Comparison of ENCODE assay signal across 11 mouse cellular contexts in genomic region chr11:18581997-18582780, GRCm38 (mm10).
DNase-seq lines count a peak whose midpoint lies in the region; ATAC-seq and TF ChIP-seq lines count a peak whose summit lies in the region.
"Had no signal": no experiment of that assay in that cellular context is flagged by ENCODE, and none has a peak within 500 bp of the region (broad histone marks: within the 10 kb centered on the region; RNA-seq: fewer than 3 reads in every experiment).

No protein-coding gene starts in this region.

- peaks cover 4% of the 10 kb centered on the region; the same call in 1 of the 2 replicates for H3K4me1 ChIP-seq in heart, adult 2 months (ENCODE audit: control insufficient read depth, insufficient read depth, low read length)
- H3K4me1 ChIP-seq in heart, embryonic 11.5 days (ENCODE audit: control insufficient read depth, insufficient read depth, low read length): no peaks in the 10 kb centered on the region
- H3K4me1 ChIP-seq: embryonic facial prominence, embryonic 15.5 days; midbrain, embryonic 12.5 days had no signal

- H3K9ac ChIP-seq in heart, adult 2 months (ENCODE audit: low read depth, low read length): no peak overlapping the region
- no peak overlapping the region for H3K9ac ChIP-seq in heart, embryonic 11.5 days (ENCODE audit: low read depth, low read length)
- H3K9ac ChIP-seq: embryonic facial prominence, embryonic 15.5 days; midbrain, embryonic 12.5 days had no signal

- no peak for TF ChIP-seq POLR2A in heart, adult 2 months (IDR thresholded peaks at IDR 0.05; ENCODE audit: insufficient read depth, low read depth, low read length)

- peak; percentile 44 to 57 for DNase-seq in heart, adult 2 months
- DNase-seq in cerebellum, adult 11-12 months: peak; percentile 56
- peak; percentile 57 to 80 for DNase-seq in cerebellum, postnatal 4 days (ENCODE audit: low spot score in 2 of 2)
- DNase-seq in kidney, postnatal 14 days: peak; percentile 45
- no peak for DNase-seq in left cerebral cortex, adult 2 months (ENCODE audit: extremely low spot score in 1 of 2, low spot score in 2 of 2)
- DNase-seq in right cerebral cortex, postnatal 36 days (ENCODE audit: low spot score in 2 of 2): no peak

- H3K27me3 ChIP-seq in heart, adult 2 months (ENCODE audit: control insufficient read depth, insufficient read depth, low read length): no peaks in the 10 kb centered on the region
- H3K27me3 ChIP-seq in heart, embryonic 11.5 days (ENCODE audit: control insufficient read depth, insufficient read depth, low read length): no peaks in the 10 kb centered on the region; the same call in 1 of the 2 replicates
- H3K27me3 ChIP-seq: embryonic facial prominence, embryonic 15.5 days; midbrain, embryonic 12.5 days had no signal

- H3K9me3 ChIP-seq in heart, embryonic 11.5 days (replicated peaks; ENCODE audit: control insufficient read depth, low read length): no peaks in the 10 kb centered on the region
- H3K9me3 ChIP-seq: embryonic facial prominence, embryonic 15.5 days; limb, embryonic 10.5 days; midbrain, embryonic 12.5 days had no signal

- intact Hi-C loops in heart, adult 2 months (cut with DNase I): loop anchor here (10.0 kb wide), 1 partner anchor 897 kb away; no protein-coding TSS in a partner anchor
- intact Hi-C loops in left cerebral cortex, adult 2 months (cut with DNase I): no loop called here

- no peak for TF ChIP-seq EP300 in heart, adult 2 months (IDR thresholded peaks at IDR 0.05; ENCODE audit: insufficient read depth, low read depth, low read length)

- no peak for TF ChIP-seq CTCF in heart, adult 2 months (IDR thresholded peaks at IDR 0.05)
- no peak for TF ChIP-seq CTCF in left cerebral cortex, adult 2 months (IDR thresholded peaks at IDR 0.05)

- no peak overlapping the region for H3K4me3 ChIP-seq in heart, adult 2 months
- H3K4me3 ChIP-seq in heart, embryonic 11.5 days (ENCODE audit: low read depth, low read length): no peak overlapping the region
- no peak overlapping the region for H3K4me3 ChIP-seq in left cerebral cortex, adult 2 months
- H3K4me3 ChIP-seq: embryonic facial prominence, embryonic 15.5 days; limb, embryonic 10.5 days; midbrain, embryonic 12.5 days had no signal

- peak overlapping the region; percentile 38; the same call in 1 of the 2 replicates for H3K27ac ChIP-seq in heart, adult 2 months
- no peak overlapping the region for H3K27ac ChIP-seq in heart, embryonic 11.5 days (ENCODE audit: low read depth, low read length)
- H3K27ac ChIP-seq in left cerebral cortex, adult 2 months: no peak overlapping the region
- H3K27ac ChIP-seq: embryonic facial prominence, embryonic 15.5 days; limb, embryonic 10.5 days; midbrain, embryonic 12.5 days had no signal

- 37% methylated on average over 2 of the region's 2 CpGs for WGBS in heart, adult 2 months
- WGBS in heart, embryonic 11.5 days (ENCODE audit: insufficient replicate concordance): 43% methylated on average over 2 of the region's 2 CpGs

- peaks cover 5% of the 10 kb centered on the region; the same call in 1 of the 2 replicates for H3K36me3 ChIP-seq in heart, adult 2 months (ENCODE audit: control insufficient read depth, insufficient read depth, low read length)
- no peaks in the 10 kb centered on the region for H3K36me3 ChIP-seq in heart, embryonic 11.5 days (ENCODE audit: control insufficient read depth, insufficient read depth, low read length)
- H3K36me3 ChIP-seq: embryonic facial prominence, embryonic 15.5 days; limb, embryonic 10.5 days; midbrain, embryonic 12.5 days had no signal

- H3K4me2 ChIP-seq in heart, embryonic 11.5 days: no peak overlapping the region
- H3K4me2 ChIP-seq: embryonic facial prominence, embryonic 15.5 days; midbrain, embryonic 12.5 days had no signal

- ATAC-seq in heart, embryonic 11.5 days (replicated peaks; ENCODE audit: insufficient number of reproducible peaks, low FRiP score, low TSS enrichment): no peak
- ATAC-seq in megakaryocyte progenitor cell, adult 5-6 weeks (replicated peaks; ENCODE audit: poor library complexity): no peak

- H3K79me2 ChIP-seq in heart, adult 2 months (replicated peaks; ENCODE audit: control insufficient read depth, insufficient read depth, low read length): no peaks in the 10 kb centered on the region

Comparison
In these comparisons a context has a peak if more than half of its experiments do, and no peak if none do; other contexts are left out.
1. DNase-seq: peak in heart, adult 2 months (2 of 2), cerebellum, adult 11-12 months (single experiment), cerebellum, postnatal 4 days (2 of 2) and kidney, postnatal 14 days (single experiment); none in left cerebral cortex, adult 2 months (0 of 2) and right cerebral cortex, postnatal 36 days (0 of 2).